Mouse (Mus musculus) myocyte (in vitro differentiated cells): Measurements from ENCODE around the gene Slc25a10.

Source experiments
- E2F4 ChIP-seq: IDR thresholded peaks from one replicate; pipeline ENCODE4 v1.6.1; 2011; ENCODE audit warnings: mild to moderate bottlenecking, control low read depth, moderate library complexity; ENCODE audit not compliant: insufficient read depth
- POLR2A ChIP-seq: IDR thresholded peaks from one replicate; pipeline ENCODE4 v1.6.1; 2011; ENCODE audit warnings: low read depth, mild to moderate bottlenecking, control low read depth, moderate library complexity; ENCODE audit not compliant: insufficient read length
- SRF ChIP-seq: IDR thresholded peaks from one replicate; pipeline ENCODE4 v1.6.1; 2011; ENCODE audit warnings: low read depth; ENCODE audit not compliant: control insufficient read depth, insufficient read length
- TCF12 ChIP-seq: IDR thresholded peaks from one replicate; pipeline ENCODE4 v1.6.1; 2011; ENCODE audit warnings: mild to moderate bottlenecking, control low read depth; ENCODE audit not compliant: poor library complexity, insufficient read depth, severe bottlenecking
- TCF3 ChIP-seq: IDR thresholded peaks from one replicate; pipeline ENCODE4 v1.6.1; 2011; ENCODE audit warnings: low read depth, control low read depth; ENCODE audit not compliant: insufficient read length

DNA sequence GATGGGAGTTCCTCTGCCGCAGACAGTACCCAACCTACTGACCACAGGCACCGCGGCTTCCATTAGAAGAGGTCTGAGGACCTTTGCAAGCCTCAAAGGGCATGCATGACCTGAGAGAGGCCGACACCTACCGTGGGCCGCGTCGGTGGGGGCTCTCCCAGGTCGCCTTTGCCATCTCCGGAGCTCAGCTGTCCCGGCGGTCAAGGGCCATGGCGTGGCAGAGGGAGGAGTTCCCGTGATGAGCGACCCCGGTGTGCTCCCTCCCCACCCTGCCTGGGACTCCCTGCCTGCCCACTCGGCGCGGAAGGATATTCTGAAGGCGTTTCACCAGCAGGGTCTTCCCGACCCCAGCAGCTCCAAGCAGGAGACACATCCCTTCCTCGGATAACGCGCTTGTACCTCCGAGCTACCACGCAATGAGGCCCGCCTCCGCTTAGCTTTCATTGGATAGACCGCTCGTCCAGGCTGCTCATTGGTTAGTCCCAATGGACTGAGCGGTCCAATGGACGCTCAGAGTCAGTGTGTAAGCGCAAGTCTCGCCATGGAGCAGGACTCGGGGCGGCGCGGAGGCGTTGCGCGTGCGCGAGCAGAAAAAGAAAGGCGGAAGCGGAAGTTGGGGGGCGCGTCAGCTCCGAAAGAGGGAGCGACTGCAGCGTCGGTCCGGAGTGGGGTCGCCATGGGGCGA lies 24.4 kb upstream of the Slc25a10 start, which contains the start of gene Arl16:
- TF ChIP-seq POLR2A (peak; percentile 88), TCF3 (no peak), TCF12 (no peak), SRF (peak; percentile 10), E2F4 (no peak)
